Mouse (Mus musculus): ENCODE results near the gene CN725425. TPM values are rescaled to one million over a fixed set of nuclear protein-coding genes. Genes with fewer than 3 reads are reported as not detected.

Gene CN725425
- polyA plus RNA-seq, 1 experiment from 2014 or later: not detected

DNA sequence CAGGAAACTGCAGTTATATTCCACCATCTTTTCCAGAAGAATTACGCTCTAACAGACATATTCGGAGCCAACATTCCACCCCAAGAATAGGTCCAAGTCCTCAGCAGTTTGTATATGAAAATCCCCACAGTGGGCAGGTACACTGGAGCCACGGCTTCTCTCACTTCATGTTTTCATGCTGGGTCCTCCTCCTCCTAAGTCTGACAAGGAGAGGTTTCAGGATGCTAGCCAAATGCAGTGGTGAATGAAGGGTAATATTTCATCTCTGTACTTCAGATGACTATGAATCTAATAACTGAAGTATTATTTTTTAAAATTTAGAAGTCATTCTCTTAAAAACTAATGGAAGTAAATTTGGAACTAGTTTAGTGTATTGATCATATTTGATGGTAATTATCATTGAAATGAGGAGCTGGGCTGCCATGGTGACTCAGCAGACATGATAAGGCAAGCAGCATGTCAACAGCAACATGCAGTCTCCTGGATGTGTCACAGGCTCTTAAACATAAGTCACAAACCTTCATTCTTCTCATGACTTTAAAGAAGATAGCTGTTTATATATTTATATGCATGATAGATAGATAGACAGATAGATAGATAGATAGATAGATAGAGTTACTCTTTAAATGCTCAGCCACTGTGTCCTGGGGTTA, 41.5 kb downstream of the CN725425 start:
- Histone ChIP-seq H3K27ac (no peak overlapping the region), H3K27me3 (no peaks in the 10 kb centered on the region), H3K9me3 (replicated peaks) (no peaks in the 10 kb centered on the region), H3K4me2 (no peak overlapping the region), H3K4me1 (replicated peaks) (no peaks in the 10 kb centered on the region), H3K4me3 (no peak overlapping the region), H3K9ac (no peak overlapping the region), H3K36me3 (no peaks in the 10 kb centered on the region)
- WGBS: 80% methylated on average over 3 of the region's 3 CpGs
- no peak for ATAC-seq (replicated peaks; ENCODE audit: insufficient number of reproducible peaks, insufficient read depth, low FRiP score, low read depth)

DNA sequence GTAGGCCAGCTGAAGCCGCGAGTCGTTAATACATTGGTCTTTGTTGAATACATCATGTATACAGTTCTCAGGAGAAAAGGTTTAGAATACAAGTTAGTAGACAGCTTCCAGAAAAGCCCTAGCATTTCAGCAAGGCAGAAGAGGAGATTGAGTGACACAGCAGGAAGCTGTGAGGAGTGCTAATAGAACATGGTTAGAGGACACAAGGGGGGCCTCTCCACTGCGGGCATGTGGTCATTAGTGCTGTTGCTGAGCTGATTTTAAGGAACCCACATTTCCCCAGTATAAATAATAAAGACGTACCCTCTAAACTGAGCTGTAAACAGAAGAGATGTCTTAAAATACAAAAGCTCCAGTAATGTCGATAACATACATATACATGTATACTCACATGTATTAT, 51.5 kb downstream of the CN725425 start:
- Histone ChIP-seq H3K27me3 (no peaks in the 10 kb centered on the region), H3K4me3 (no peak overlapping the region), H3K4me1 (replicated peaks) (no peaks in the 10 kb centered on the region), H3K4me2 (no peak overlapping the region), H3K36me3 (no peaks in the 10 kb centered on the region), H3K9me3 (replicated peaks) (no peaks in the 10 kb centered on the region), H3K9ac (no peak overlapping the region), H3K27ac (no peak overlapping the region)
- WGBS: 80% methylated on average over 6 of the region's 6 CpGs
- no peak for ATAC-seq (replicated peaks; ENCODE audit: insufficient number of reproducible peaks, insufficient read depth, low FRiP score, low read depth)

DNA sequence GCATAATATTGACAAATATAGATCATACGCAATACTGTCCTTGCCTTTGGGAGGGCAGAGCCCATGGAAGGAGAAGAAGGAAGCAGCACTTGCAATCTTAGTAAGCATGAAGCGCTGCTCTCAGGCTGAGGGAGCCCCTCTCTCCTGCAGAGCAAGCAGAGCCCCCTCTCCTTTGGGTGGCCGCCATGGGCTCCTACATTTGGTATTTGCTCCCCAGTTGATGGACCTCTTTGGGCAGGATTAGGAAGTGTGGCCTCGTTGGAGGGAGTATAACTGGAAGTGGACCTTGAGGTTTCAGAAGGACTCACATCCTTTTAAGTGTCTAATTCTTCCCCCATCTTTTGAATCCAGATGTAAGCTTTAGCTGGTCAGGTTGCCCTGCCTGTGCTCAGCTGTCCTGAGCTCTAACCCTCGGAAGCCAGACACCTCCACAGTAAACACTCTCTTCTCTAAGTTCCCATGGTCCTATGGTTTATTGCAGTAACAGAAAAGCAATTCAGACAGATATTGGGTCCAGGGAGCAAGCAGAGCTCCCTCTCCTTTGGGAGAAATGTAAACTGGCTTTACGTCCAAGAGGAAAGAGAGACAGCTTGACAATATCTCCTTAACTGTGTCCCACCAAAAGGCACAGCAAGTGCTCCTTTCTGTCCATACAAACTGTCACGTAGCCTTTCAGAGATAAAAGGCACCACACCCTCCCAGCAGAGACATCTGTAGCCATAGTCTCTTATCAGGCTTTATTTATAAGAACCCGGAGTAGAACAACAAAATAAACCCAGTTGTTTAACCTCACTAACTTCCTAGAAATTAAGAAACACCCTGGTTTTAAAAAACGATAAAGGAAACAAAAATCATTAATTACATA, 52.5 kb downstream of the CN725425 start:
- no peak for ATAC-seq (replicated peaks; ENCODE audit: insufficient number of reproducible peaks, insufficient read depth, low FRiP score, low read depth)
- Histone ChIP-seq H3K27ac (no peak overlapping the region), H3K9me3 (replicated peaks) (no peaks in the 10 kb centered on the region), H3K27me3 (no peaks in the 10 kb centered on the region), H3K4me1 (replicated peaks) (no peaks in the 10 kb centered on the region), H3K36me3 (no peaks in the 10 kb centered on the region), H3K4me2 (no peak overlapping the region), H3K9ac (no peak overlapping the region), H3K4me3 (no peak overlapping the region)
- WGBS: 62% methylated on average over 9 of the region's 9 CpGs

DNA sequence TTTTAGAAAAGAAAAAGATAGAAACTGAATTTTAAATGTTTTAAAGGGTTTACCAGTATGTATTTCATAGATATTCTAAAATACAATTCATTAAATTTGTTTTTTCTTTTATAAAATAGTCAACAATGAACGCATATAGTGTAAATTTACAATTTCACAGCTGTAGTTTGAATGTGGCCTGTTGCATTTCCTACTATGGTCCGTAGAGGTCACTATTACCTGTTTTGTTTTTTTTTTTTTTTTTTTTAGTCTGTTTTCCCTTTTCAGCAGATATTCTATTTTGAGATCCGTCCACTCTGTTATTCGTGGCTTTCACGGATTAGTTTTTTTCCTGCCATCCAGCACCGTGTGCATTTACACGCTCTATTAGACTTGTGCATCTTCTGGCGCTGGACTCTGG, 53.7 kb downstream of the CN725425 start:
- Histone ChIP-seq H3K9me3 (replicated peaks) (no peaks in the 10 kb centered on the region), H3K36me3 (no peaks in the 10 kb centered on the region), H3K4me1 (replicated peaks) (no peaks in the 10 kb centered on the region), H3K9ac (no peak overlapping the region), H3K27me3 (no peaks in the 10 kb centered on the region), H3K4me3 (no peak overlapping the region), H3K27ac (no peak overlapping the region), H3K4me2 (no peak overlapping the region)
- no peak for ATAC-seq (replicated peaks; ENCODE audit: insufficient number of reproducible peaks, insufficient read depth, low FRiP score, low read depth)
- 42% methylated on average over 8 of the region's 8 CpGs for WGBS

DNA sequence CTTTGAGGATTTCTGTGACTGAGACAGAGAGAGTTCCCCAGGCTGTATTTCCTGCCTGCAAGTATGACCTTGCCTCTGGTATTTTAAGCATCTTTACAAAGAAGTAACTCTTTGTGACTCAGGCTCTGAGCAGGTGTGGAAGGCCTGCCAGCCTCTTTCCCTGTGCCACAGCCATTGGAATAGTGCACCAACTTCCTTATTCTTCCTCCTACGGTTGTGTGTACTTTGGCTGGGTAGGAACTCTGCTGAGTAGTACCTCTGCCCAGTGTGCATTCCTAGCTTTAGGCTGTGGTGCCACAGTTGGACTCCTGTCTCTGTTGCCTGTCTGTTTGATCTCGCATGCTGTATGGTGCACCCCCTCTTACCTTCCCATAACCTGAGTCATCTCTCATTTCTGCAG, 56.0 kb downstream of the CN725425 start:
- no peak overlapping the region for H3K4me2 ChIP-seq
- no peaks in the 10 kb centered on the region for H3K9me3 ChIP-seq (replicated peaks)
- no peak for ATAC-seq (replicated peaks; ENCODE audit: insufficient number of reproducible peaks, insufficient read depth, low FRiP score, low read depth)
- H3K27me3 ChIP-seq: no peaks in the 10 kb centered on the region
- no peaks in the 10 kb centered on the region for H3K4me1 ChIP-seq (replicated peaks)
- H3K9ac ChIP-seq: no peak overlapping the region
- no peak overlapping the region for H3K27ac ChIP-seq
- H3K4me3 ChIP-seq: no peak overlapping the region
- H3K36me3 ChIP-seq: no peaks in the 10 kb centered on the region
- WGBS: 84% methylated on average over 2 of the region's 2 CpGs

DNA sequence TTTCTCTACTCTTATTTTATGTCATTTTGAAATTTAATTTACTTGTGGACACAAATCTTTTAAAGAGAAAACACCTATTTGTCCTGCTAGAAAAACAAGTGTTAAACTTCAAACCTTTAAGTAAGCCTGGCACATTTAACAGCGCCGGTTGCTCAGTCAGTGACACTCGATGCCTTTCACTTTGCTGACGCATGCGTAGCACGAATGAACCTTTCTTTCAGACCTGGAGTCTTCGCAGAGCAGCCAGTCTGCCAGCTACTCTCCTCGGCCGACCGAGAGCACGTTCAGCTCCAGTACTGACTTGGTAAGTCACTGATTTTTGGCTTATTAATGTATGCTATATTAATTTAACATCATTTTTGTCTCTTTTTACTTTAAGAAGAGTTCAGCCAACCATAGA, 57.8 kb downstream of the CN725425 start:
- no peaks in the 10 kb centered on the region for H3K4me1 ChIP-seq (replicated peaks)
- ATAC-seq (replicated peaks; ENCODE audit: insufficient number of reproducible peaks, insufficient read depth, low FRiP score, low read depth): no peak
- H3K4me3 ChIP-seq: no peak overlapping the region
- WGBS: 64% methylated on average over 11 of the region's 11 CpGs
- H3K9ac ChIP-seq: no peak overlapping the region
- H3K4me2 ChIP-seq: no peak overlapping the region
- H3K27ac ChIP-seq: no peak overlapping the region
- no peaks in the 10 kb centered on the region for H3K36me3 ChIP-seq
- H3K27me3 ChIP-seq: no peaks in the 10 kb centered on the region
- no peaks in the 10 kb centered on the region for H3K9me3 ChIP-seq (replicated peaks)

DNA sequence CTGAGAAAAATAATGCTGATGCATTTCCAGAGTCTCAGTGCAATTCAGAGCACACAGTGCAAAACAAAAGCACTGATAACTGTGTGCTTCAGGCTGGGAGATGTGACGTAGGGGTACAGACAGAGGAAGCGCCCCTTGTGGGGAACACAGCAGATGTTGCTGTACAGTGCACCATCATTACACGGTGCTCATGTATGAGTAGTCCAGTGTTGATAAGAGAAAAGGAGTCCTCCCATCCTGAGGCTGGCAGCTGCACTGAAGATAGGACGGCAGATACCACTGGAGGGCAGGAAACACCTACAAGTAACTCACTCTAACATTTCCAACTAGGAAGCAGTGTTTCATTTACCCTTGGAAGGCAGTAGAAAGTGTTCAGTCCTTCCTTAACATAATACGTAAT, 61.3 kb downstream of the CN725425 start:
- WGBS: 42% methylated on average over 5 of the region's 5 CpGs
- Histone ChIP-seq H3K4me2 (no peak overlapping the region), H3K9me3 (replicated peaks) (no peaks in the 10 kb centered on the region), H3K27me3 (no peaks in the 10 kb centered on the region), H3K27ac (no peak overlapping the region), H3K4me1 (replicated peaks) (no peaks in the 10 kb centered on the region), H3K36me3 (no peaks in the 10 kb centered on the region), H3K4me3 (no peak overlapping the region), H3K9ac (no peak overlapping the region)
- no peak for ATAC-seq (replicated peaks; ENCODE audit: insufficient number of reproducible peaks, insufficient read depth, low FRiP score, low read depth)

DNA sequence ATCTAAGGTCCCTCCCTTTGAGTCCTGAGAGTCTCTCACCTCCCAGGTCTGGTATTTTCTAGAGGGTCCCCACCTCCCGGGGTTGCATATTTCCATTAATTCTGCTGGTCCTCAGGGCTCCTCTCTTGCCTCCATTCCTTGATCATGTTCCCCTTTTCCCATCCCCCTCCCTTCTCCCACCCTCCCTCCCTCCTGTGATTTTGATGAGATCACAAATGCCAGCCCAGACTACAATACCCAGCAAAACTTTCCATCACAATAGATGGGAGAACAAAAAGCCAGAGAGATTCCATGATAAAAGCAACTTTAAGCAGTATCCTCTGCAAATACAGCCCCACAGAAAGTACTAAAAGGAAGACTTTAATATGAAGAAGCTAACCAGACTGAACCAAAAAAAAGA, 64.6 kb downstream of the CN725425 start:
- no peaks in the 10 kb centered on the region for H3K36me3 ChIP-seq
- H3K4me2 ChIP-seq: no peak overlapping the region
- H3K9me3 ChIP-seq (replicated peaks): no peaks in the 10 kb centered on the region
- no peaks in the 10 kb centered on the region for H3K4me1 ChIP-seq (replicated peaks)
- H3K27ac ChIP-seq: no peak overlapping the region
- no peak overlapping the region for H3K9ac ChIP-seq
- WGBS: 75% methylated on average over 1 of the region's 1 CpGs
- no peak for ATAC-seq (replicated peaks; ENCODE audit: insufficient number of reproducible peaks, insufficient read depth, low FRiP score, low read depth)
- no peaks in the 10 kb centered on the region for H3K27me3 ChIP-seq
- no peak overlapping the region for H3K4me3 ChIP-seq

DNA sequence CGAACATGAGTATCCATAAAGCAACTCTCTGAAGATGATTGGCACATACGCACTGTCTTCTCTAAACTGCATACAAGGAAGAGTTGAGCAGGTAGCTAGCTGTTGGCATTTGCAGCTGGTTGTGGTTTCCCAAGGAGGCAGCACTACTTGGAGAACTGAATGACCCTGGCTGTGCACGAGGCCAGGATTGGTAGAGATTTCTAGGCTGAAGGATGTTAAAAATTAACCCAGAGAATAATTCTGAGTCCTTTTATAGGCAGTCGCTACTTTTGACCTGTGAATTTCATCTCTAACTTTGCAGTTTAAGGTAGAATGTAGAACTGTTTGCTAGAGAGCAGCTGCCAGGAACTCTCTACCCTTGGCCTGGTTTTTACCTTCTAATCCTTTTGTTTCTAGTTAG, 69.2 kb downstream of the CN725425 start:
- H3K4me1 ChIP-seq (replicated peaks): no peaks in the 10 kb centered on the region
- no peaks in the 10 kb centered on the region for H3K36me3 ChIP-seq
- no peak for ATAC-seq (replicated peaks; ENCODE audit: insufficient number of reproducible peaks, insufficient read depth, low FRiP score, low read depth)
- H3K4me2 ChIP-seq: no peak overlapping the region
- no peaks in the 10 kb centered on the region for H3K9me3 ChIP-seq (replicated peaks)
- 85% methylated on average over 4 of the region's 4 CpGs for WGBS
- no peak overlapping the region for H3K27ac ChIP-seq
- H3K4me3 ChIP-seq: no peak overlapping the region
- H3K9ac ChIP-seq: no peak overlapping the region
- no peaks in the 10 kb centered on the region for H3K27me3 ChIP-seq

DNA sequence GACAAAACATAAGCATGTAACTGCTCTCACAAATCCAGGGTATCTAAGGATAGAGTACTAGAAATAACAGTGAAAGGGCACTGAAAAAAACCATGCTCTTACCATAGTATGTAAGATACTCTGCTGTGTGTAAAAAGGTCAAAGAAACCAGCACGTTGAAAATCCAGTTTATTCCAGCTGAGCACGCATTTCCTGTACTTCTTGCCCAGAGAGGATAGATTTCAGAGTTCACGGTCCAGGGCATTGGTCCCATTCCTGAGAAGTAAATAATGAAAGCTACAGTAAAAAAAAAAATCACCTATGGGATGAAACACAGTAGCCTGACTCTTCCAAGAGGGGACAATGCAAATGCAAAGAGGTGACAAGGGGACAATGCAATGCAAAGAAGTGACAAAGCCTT, 76.7 kb downstream of the CN725425 start:
- no peak for ATAC-seq (replicated peaks; ENCODE audit: insufficient number of reproducible peaks, insufficient read depth, low FRiP score, low read depth)

DNA sequence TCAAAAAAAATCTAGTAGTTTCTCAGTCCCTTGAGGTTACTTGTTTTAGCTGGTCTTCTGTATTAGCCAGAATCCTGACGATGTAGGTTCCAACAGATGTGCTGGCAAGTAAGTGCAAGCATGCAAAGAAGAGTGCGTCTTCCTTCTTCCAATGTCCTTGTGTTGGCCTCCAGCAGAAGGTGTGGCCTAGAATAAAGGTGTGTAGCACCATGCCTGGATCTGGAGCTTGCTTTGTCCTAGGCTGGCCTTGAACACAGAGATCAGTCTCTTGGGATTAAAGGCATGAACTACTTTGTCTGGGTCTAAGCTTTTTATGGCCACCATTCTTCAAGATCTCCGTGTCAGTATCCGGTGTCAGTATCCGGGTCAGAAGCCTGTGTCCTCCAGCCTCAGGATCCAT, 80.3 kb downstream of the CN725425 start:
- Histone ChIP-seq H3K27ac (no peak overlapping the region), H3K9me3 (replicated peaks) (no peaks in the 10 kb centered on the region), H3K4me3 (no peak overlapping the region), H3K9ac (no peak overlapping the region), H3K36me3 (no peaks in the 10 kb centered on the region), H3K27me3 (no peaks in the 10 kb centered on the region), H3K4me2 (no peak overlapping the region), H3K4me1 (replicated peaks) (no peaks in the 10 kb centered on the region)
- 89% methylated on average over 5 of the region's 5 CpGs for WGBS
- ATAC-seq (replicated peaks; ENCODE audit: insufficient number of reproducible peaks, insufficient read depth, low FRiP score, low read depth): no peak

More for the DNA sequence above, 76.7 kb downstream of the CN725425 start:
- Histone ChIP-seq H3K9ac (no peak overlapping the region), H3K4me1 (replicated peaks) (no peaks in the 10 kb centered on the region), H3K27me3 (no peaks in the 10 kb centered on the region), H3K4me2 (no peak overlapping the region), H3K4me3 (no peak overlapping the region), H3K9me3 (replicated peaks) (no peaks in the 10 kb centered on the region), H3K27ac (no peak overlapping the region), H3K36me3 (no peaks in the 10 kb centered on the region)
- WGBS: 56% methylated on average over 3 of the region's 3 CpGs

DNA sequence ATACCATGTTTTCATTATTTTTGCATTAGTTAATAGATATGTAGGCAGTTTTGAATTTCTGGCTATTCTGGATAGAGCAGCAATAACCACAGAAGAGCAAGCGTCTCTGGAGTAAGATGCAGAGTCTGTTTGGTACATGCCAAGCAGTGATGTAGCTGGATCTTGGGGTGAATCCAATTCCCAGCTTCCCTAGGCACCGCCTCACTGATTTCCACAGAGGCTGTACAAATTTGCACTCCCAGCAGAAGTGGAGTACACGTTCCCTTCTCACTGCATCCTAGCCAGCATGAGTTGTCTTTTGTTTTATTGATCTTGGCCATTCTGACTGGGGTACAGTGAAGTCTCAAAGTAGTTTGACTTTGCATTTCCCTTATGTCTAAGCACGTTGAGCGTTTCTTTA, 82.2 kb downstream of the CN725425 start:
- 80% methylated on average over 5 of the region's 5 CpGs for WGBS
- ATAC-seq (replicated peaks; ENCODE audit: insufficient number of reproducible peaks, insufficient read depth, low FRiP score, low read depth): no peak
- Histone ChIP-seq H3K27me3 (no peaks in the 10 kb centered on the region), H3K27ac (no peak overlapping the region), H3K4me1 (replicated peaks) (no peaks in the 10 kb centered on the region), H3K36me3 (no peaks in the 10 kb centered on the region), H3K9me3 (replicated peaks) (no peaks in the 10 kb centered on the region), H3K9ac (no peak overlapping the region), H3K4me3 (no peak overlapping the region), H3K4me2 (no peak overlapping the region)

All from heart, embryonic 15.5 days (tissue).